Mouse (Mus musculus) ovary, postnatal 36 days (tissue): Measurements from ENCODE around the gene Lemd1.
"Not testable (repeated sequence)": the region's sequence is repeated elsewhere in the genome, so short reads cannot be mapped to it uniquely, and the experiment has no call there.

ENCODE experiments used
- DNase-seq: peaks from one replicate; pipeline ENCODE4 v3.0.0; 2022; ENCODE audit warnings: low spot score, mixed read lengths

The Lemd1 gene

DNA sequence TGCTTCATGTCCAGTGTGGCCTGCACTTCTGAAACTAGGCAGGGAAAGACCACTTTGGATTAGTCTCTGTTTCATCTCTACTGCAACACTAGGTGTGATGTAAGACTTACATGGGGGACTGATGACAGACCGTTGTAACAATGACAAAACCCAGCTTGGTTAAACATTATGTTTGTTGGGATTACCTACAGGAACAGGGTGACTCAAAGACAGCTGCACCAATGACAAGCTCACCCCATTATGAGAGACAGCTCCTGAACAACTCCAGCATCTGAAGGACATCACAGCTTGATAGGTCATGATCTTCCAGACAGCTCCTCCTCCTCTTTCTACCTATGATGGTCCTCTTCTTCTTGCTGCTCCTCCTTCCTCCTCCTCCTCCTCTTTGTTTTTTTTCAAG lies 69.1 kb downstream of the Lemd1 start:
- DNase-seq = no peak

DNA sequence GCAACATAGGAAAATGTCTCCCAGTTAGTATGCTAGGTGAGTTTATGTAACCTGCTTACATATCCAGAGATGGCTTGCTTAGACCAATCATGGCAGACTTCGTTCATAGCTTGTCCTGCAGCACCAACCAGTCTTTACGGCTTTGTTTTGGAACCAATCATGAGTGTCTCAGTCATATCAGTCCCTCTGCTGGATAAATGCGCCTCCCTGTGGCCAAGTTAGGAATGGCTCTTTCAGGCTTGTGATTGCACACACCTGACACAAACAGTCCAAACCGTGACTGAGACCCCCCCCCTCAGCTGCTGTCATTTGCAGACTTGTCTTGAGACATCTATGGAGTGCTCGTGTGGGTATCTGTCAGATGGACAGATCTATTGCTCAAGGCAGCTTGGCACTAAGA lies 69.8 kb downstream of the Lemd1 start:
- no peak for DNase-seq

DNA sequence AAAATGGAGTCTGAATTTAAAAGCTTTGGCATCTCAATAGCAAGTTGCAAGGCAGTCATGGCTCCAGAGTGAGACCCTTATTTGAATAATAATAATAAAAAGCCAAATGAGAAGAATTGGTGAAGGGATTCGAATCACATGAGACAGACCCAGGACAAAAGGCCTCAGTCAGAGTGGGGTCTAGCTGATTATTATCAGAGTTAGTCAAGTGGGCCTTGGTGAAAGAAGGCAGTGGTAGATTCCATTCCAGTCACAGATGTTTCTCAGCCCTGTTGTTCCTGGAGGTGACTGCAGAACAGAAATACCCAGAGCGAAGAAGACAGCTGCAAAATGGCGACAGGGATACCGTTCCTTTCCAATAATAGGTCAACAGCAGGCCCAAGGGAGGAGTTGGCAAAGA lies 72.4 kb downstream of the Lemd1 start:
- no peak for DNase-seq

DNA sequence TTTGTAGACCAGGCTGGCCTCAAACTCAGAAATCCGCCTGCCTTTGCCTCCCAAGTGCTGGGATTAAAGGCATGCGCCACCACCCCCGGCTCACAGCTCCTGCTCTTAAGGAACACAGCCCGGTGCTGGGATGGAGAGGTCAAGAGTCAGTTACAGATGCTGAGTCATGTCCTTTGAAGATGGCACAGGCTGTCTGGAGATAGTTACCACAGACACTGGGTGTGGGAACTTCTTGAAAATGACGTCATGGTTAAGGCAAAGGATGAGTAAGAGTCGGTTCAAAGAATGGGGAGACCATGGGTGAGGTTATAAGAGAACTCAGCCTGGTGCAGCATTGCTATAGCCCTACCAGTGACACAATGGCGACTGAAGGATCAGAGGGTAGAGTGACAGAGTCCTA lies 73.3 kb downstream of the Lemd1 start:
- DNase-seq = no peak

DNA sequence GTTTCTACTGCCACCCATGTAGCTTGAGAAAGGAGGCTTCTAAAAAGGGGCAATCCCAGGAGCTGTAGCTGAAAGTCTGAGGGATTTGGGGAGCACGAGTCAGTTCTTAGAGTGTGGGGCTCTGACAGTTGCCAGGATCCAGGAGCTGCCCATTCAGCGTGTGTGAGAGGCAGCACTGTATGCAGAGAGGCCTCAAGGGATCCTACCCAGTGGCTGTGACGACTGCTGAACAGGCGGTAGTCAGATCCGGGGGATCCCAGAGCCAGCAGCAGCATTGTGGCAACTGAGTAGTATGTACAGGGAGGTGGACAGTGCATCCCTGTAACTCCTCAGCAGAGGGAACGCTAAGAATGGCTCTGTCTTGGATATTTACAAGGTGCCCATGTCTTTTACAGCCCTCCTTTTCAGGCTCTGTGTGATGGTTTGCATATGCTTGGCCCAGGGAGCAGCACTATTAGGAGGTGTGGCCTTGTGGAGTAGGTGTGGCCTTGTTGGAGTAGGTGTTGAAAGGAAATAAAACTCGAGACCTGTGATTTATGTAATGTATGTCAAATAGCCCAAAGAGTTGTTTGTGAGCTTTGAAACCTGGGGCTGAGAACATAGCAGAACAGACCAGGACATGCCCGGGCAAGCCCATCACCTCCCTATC lies 74.1 kb downstream of the Lemd1 start:
- DNase-seq = no peak

DNA sequence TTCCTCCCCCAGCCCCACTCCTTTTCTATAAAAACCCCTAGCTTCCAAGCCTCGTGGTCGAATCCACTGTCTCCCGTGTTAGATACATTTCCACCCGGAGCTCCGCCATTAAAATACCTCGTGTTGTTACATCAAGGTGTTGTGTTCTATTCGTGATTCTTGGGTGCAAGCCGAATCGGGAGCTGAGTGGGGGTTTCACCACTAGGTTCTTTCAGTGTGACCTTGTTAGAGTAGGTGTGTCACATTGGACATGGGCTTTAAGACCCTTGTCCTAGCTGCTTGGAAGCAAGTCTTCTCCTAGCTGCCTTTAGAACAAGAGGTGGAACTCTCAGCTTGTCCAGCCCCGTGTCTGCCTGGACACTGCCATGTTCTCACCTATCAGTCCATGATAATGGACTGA lies 74.7 kb downstream of the Lemd1 start:
- DNase-seq = no peak

DNA sequence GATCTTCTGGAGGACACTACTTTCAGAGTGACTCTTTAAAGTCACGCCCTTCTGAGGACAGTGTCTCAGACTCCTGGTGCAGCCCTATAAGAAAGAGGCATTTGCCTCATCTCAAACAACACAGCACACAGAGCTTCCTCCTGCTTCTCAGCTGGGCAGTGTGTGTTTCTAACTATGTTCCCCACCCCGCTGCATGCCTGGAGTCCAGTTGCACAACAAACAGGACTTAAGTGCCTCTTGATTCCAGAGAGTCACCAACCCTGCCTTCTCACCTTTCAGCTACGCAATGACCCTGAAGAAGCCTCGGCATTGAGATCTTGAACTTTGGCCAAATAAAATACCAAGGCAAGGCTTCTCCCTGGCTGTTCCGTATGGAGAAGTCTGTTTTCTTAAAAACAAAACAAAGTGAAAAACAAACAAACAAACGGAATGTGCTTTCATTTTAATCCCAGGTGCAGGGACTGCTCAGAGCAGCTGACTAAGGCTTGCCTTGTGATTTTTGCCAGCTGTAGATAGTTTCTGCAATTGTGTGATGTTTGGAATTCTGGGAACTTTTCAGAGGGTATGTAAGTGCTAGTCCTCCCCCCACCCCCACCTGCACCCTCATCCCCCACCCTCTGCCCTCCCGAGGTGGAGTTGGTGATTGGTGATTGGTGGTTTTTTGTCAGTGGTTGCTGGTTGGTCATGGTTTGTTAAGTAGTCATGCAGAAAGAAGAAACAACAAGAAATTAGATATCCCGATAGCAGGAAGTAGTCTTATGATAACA lies 75.7 kb downstream of the Lemd1 start:
- no peak for DNase-seq

DNA sequence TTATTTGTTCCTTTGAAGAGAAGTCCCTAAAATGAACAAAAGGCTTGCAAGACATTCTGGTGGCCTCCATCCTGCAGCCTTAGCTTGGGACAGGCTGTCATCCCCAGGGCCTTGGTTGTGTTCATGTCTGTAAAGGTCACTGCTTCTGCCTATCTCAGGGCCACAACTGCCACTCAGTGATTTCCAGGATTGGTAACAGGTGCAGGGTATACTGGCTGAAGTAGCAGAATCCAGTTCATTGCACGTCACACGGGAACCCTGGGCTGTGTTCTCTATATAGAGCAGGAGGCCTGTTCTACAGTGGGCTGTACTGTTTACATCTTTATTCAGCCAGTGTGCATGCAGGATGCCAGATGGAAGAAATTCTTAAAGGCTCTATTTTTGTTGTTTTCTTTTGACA lies 76.7 kb downstream of the Lemd1 start:
- DNase-seq = no peak

DNA sequence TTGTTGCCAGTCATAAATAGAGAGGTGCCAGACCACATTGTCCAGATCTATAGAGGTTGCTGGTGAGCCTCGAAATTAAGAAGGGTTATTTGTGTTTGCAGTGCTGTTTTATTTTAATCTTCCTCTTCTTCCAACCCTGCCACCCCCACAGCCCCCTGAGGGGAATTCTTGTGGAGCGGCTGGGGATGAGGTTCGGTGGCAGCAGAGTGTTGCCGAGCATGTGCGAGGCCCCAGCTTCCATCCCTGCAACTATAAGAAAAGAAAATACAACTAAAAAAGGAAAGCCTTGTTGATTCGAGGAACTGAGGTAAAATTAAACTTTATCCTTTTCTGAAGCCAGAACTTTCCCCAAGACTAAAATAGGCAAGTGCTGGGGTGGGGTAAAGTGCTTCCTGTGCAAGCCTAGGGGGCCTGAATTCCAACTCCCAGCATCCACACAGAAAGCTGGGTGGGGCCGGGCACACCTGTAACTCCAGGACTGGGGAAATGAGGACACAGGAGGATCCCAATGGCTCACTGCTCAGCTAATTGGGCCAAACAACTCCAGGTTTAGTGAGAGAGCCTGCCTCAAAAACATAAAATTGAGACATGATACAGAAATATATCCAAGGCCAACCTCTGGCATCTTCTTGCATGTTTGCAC lies 77.3 kb downstream of the Lemd1 start:
- DNase-seq = no peak

DNA sequence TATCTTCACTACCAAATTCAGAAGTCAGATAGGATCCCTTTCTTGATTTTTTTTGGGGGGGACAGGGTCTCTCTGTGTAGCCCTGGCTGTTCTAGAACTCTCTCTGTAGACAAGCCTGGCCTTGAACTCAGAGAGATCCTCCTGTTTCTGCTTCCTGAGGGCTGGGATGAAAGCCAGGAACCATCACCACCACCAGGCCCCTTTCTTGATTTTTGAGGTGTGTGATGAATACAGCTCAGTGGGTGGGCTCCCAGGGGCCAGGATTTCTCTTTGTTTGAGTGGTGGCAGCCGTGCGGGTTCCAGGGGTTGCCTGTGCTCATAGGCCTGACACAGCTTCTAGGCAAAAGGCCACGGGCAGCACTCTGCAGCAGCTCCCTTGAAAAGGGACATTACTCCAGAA lies 80.0 kb downstream of the Lemd1 start:
- no peak for DNase-seq

DNA sequence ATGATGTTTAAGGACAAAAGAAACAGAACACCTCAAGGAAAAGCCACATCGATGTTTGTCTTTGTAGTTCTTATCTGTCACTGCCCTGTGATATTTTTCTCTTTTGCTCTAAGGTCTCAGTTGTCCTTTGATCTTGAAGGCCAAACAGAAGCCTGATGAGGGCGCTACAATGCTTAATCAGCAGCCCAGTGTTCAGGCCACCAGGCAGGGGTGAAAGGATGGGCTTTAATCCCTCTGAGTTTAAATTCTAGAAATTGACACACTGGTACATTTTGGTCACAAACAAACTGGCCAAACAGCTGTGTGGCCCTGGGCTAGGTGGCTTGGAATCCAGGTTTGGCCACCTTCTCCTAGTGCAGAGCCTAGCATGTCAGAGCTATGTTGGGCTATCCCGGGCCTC lies 85.5 kb downstream of the Lemd1 start:
- no peak for DNase-seq

DNA sequence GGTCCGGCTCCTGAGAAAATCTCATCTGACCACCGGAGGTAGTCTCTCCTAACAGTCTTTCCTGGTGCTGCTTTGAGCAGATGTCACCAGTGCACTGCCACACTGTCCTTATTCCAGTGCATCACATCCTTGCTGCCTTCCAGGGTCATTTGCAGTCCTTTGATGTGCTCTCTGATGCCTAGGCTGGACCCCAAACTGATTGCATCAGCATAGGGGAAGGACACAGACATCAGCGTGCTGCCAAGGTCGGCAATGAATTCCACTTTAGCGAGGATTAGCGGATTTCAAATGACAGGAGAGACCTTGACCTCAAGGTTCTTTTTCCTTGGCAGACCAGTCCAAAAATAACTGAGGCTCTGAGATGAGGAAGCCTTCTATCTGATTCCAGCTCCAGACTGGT lies 85.9 kb downstream of the Lemd1 start:
- no peak for DNase-seq

DNA sequence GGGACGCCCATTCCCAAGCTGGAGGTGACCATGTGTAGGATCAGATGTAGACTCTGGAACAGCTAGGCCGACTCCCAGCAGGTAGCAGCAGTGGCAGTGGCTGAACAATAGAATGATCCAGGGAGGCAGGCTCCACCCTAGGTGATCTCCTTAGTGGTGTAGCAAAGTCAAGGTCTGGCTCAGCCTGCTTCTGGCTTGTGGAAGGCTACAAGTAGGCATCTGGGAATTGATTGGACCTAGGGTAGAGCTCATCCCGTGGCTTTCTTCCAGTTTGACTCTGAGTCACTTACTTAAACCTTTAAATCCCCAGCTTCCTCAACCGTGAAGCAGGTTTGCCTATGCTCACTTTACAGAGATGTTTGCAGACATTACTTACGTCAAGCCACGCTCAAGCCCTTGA lies 89.4 kb downstream of the Lemd1 start:
- DNase-seq = not testable (repeated sequence)

DNA sequence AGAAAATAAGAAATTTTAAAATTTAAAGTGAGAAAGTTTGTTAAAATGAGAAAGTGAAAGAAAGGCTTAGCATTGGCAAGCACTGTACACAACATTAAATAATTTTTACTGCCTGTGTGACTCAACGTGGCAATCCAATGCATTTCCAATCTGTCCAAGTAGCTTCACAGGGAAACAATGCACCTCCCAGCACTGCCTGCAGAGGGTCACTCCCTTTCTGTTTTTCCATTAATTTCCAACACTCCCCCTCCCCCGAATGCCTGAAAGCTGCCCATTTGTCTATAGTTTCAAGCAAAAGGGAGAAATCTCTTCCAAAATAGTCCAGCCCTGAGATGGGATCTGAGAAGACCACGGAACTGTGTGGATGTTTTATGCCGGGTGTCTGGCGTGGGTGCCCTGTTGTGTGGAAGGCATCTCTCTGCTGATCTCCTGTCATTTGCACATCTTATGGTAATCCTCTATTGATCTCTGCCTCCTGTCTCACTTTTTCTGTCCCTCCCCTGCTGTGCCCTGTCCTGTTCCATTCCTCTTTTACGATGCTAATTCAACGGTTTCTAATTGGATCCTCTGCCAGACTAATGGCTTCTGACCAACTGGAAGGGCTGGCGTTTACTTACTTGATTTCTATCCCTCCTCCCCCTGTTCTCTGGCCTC lies 90.4 kb downstream of the Lemd1 start:
- no peak for DNase-seq

DNA sequence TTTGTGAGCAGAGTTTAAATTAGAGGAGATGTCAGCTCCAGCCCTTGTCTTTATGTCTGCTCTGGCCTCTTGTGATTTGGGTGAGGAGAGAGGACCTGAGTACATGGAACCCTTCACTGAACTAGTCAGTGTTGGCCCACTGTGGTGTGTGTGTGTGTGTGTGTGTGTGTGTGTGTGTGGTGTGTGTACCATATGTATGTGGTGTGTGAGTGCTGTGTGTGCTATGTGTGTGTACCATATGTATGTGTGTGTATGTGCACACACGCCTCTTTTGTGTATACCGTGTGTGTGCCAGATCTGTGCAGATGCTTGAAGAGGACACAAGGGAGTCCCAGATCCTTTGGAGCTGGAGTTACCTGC lies 90.9 kb downstream of the Lemd1 start:
- DNase-seq = no peak

DNA sequence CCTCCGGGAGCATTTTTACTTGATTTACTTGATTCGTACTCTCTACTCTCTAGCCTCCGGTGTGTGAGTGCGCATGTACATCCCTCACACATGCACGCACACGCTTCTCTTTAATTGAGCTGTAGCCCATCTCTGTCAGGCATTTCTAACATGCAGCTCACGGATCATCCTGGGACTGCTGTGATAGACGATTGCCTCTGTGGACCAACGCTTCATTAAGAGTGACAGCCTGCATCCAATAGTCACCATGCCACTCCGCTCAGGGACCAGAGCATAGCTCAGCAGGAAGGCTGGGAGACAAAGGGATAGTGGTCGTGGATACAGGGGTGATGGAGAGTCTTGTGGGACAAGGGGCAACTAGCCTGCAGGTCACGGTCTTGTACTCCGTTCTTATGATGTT lies 91.8 kb downstream of the Lemd1 start:
- no peak for DNase-seq

DNA sequence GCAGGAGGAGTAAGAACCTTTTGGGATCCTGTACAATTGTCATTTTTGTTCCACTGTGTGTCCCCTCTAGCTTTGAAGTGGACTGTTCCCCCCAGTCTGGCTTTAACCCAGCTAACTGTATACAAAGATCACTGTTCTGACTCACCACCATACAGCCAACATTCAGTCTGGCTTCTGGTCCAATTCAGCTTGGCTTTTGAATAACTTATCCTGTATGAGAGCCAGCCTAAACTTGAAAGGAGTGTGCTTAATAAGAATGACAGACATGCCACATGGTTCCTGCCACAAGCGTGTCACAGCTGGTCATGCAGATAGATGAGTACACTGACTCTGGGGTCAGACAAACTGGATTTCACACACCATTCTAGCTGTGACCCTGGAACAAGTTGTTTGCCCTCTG lies 95.5 kb downstream of the Lemd1 start:
- DNase-seq = no peak

DNA sequence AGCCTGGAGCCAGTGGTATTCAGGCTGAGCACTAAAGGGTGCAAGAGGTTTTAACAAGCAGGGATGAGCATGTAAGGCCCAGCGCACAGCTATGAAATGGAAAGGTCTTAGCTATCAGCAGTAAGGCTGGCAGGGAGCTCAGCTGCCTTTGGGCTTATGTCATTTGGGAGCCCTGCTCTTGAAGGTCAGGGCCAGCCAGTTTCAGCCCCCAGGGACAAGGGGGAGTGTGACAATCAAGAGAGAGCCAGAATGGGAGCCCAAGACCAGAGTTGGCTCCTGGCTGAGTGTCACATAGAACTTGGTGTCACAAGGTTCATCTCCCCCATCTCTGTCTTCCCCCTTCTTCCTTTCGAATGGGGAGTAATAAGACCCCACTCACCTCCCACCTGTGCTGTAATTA lies 96.2 kb downstream of the Lemd1 start:
- DNase-seq = no peak

DNA sequence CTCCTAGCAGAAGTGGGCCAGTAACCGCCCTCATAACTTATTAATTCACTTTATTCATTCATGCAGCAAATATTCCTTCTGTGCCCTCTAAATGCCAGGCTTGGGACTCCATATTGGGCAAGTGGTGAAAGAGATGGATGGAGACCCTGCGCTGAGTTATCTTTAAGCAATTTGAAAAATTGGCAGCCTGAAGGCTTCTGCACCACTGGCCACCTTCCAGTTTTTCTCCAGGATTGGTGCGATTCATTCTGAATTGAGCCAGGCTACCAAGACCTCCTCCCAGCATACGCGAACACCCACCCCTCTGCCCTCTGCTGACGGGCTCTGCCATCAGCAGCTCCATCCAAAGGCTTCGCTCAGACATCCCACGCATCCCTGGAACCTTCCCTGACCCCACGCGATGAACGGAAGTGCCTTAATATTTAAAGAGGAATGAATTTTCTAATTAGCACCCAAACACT lies 96.8 kb downstream of the Lemd1 start:
- no peak for DNase-seq

DNA sequence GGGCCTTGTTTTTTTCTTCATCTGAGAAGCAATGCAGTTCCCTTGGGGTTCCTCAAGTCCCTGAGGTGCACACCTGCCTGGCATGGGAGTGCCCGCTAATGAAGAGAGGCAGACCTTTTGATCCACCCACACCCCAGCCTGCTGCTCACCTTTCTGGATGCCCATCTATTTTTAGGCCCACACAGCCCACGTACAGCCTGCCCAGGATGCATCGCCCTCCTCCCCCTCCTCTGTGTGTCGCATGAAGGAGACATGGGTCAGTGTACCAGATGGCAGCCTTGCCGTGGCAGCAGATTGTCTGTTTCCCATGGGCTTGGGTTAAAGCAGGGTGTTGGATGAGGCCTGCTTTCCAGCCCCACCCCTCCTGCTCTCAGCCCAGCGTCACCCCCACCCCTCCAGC lies 98.7 kb downstream of the Lemd1 start:
- DNase-seq = no peak

DNA sequence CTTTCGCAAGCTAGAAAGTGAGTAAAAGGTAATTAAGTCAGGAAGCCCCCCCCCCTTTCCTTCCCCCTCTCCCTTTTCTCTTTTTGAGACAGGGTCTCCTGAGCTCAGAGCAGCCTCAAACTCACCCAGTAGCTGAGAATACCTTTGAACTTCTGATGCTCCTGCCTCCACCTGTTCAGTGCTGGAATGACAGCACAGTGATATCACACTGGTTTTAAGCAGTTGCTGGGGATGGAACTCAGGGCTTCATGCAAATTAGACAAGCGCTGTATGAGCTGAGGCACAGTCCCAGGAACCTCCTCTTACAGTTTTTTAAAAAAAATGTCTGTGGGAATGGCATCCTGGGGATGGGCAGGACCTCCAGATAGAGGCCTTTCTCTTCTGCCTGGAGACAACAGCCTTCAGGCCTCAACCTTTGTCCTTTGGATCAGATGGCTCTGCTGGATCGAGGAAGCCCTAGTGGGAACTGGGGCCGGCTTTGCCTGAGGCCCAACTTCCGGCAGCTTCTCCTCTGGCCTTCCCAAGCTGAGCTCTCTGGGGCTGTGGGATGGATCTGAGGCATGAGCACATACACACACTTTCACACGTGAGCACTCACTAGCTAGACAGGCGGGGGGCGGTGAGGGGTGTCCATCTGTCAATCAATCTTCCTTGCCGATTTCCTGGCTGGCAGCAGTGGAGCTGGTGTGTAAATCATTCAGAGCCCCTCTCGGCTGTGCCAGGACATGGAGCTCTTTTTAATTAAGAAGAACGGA lies 99.9 kb downstream of the Lemd1 start:
- DNase-seq = no peak

DNA sequence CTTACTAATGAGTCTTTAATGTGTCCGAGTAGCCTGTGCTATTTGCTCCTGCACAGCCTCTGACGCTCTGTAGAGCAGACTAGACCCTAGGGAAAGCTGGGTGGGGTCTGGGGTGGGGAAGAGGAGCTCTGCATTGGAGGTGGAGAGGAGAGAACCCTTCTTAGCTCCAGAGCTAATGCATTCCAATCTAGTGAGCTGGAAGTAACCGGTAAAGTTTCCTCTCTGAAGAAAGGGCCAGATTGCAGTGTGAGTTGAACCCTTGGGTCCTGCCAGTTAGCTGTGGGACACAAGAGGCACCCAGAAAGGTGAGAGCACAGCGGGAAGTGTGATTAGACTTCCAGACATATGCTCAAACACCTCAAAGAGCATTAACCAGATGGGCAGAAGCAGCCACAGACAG lies 100.5 kb downstream of the Lemd1 start:
- no peak for DNase-seq
